Mouse (Mus musculus): ENCODE data around the gene Cdk6. TPM values are rescaled to one million over a fixed set of nuclear protein-coding genes. Genes with fewer than 3 reads are reported as not detected.

Gene Cdk6
- total RNA-seq, 4 experiments from 2014 or later, result 3.5 to 9.3 (median 5.5) TPM

GRCm38 (mm10) chr5:3482474-3482873 is 141.2 kb downstream of the Cdk6 start:
- no peak for DNase-seq (ENCODE audit: low spot score in 2 of 2)

- no peak for DNase-seq (ENCODE audit: low spot score in 2 of 2)
Measured at GRCm38 (mm10) chr5:3483054-3483722, 141.9 kb downstream of the Cdk6 start.

- DNase-seq (ENCODE audit: low spot score in 2 of 2), result no peak
Measured at GRCm38 (mm10) chr5:3486579-3487282, 145.4 kb downstream of the Cdk6 start.

GRCm38 (mm10) chr5:3488146-3488774 is 147.0 kb downstream of the Cdk6 start:
- no peak for DNase-seq (ENCODE audit: low spot score in 2 of 2)

GRCm38 (mm10) chr5:3490358-3490757 is 149.1 kb downstream of the Cdk6 start:
- no peak for DNase-seq (ENCODE audit: low spot score in 2 of 2)

- no peak for DNase-seq (ENCODE audit: low spot score in 2 of 2)
Measured at GRCm38 (mm10) chr5:3491084-3491483, 149.8 kb downstream of the Cdk6 start.

- DNase-seq (ENCODE audit: low spot score in 2 of 2), result no peak
Measured at GRCm38 (mm10) chr5:3491883-3492282, 150.6 kb downstream of the Cdk6 start.

GRCm38 (mm10) chr5:3492776-3493636 is 151.7 kb downstream of the Cdk6 start:
- no peak for DNase-seq (ENCODE audit: low spot score in 2 of 2)

GRCm38 (mm10) chr5:3493968-3494367 is 152.7 kb downstream of the Cdk6 start:
- DNase-seq (ENCODE audit: low spot score in 2 of 2), result no peak

- DNase-seq (ENCODE audit: low spot score in 2 of 2), result no peak
Measured at GRCm38 (mm10) chr5:3494452-3495187, 153.3 kb downstream of the Cdk6 start.

- DNase-seq (ENCODE audit: low spot score in 2 of 2), result no peak
Measured at GRCm38 (mm10) chr5:3497505-3497925, 156.2 kb downstream of the Cdk6 start.

- no peak for DNase-seq (ENCODE audit: low spot score in 2 of 2)
Measured at GRCm38 (mm10) chr5:3500298-3500697, 159.0 kb downstream of the Cdk6 start.

GRCm38 (mm10) chr5:3500957-3501563 is 159.8 kb downstream of the Cdk6 start:
- DNase-seq (ENCODE audit: low spot score in 2 of 2), result no peak

GRCm38 (mm10) chr5:3501564-3502001 is 160.3 kb downstream of the Cdk6 start:
- DNase-seq (ENCODE audit: low spot score in 2 of 2), result no peak

- DNase-seq (ENCODE audit: low spot score in 2 of 2), result no peak
Measured at GRCm38 (mm10) chr5:3502610-3503350, 161.5 kb downstream of the Cdk6 start.

- DNase-seq (ENCODE audit: low spot score in 2 of 2), result no peak
Measured at GRCm38 (mm10) chr5:3503373-3503772, 162.1 kb downstream of the Cdk6 start.

GRCm38 (mm10) chr5:3503836-3504323 is 162.6 kb downstream of the Cdk6 start:
- no peak for DNase-seq (ENCODE audit: low spot score in 2 of 2)

- no peak for DNase-seq (ENCODE audit: low spot score in 2 of 2)
Measured at GRCm38 (mm10) chr5:3504453-3504852, 163.2 kb downstream of the Cdk6 start.

GRCm38 (mm10) chr5:3505553-3505952 is 164.3 kb downstream of the Cdk6 start:
- DNase-seq (ENCODE audit: low spot score in 2 of 2), result no peak

Data from layer of hippocampus, adult 8-10 months (tissue).